Comparison of ENCODE assay signal across 9 mouse cellular contexts in the genomic region with DNA sequence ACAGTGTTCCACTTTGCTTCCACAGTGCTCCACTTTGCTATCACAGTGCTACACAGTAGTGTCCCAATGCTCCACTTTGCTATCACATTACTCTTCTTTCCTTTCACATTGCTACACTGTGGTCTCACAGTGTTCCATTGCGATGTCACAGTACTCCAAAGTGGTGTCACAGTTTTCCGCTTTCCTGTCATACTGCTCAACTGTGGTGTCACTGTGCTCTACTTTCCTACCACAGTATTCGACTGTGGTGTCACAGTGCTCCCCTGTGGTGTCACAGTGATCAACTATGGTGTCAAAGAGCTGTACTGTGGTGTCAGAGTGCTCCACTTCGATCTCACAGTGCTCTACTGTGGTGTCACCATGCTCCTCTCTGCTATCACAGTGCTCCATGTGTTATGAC.
DNase-seq lines count a peak whose midpoint lies in the region; ATAC-seq and TF ChIP-seq lines count a peak whose summit lies in the region.
"Had no signal": no experiment of that assay in that cellular context is flagged by ENCODE, and none has a peak within 500 bp of the region (broad histone marks: within the 10 kb centered on the region; RNA-seq: fewer than 3 reads in every experiment).

No protein-coding gene starts in this region.

- TF ChIP-seq EP300 in MEL (IDR thresholded peaks at IDR 0.05; ENCODE audit: low read depth in 1 of 2, low read length in 2 of 2), result no peak
- no peak for TF ChIP-seq EP300 in liver, postnatal 0 days (IDR thresholded peaks at IDR 0.05; ENCODE audit: low read depth)

- no peaks in the 10 kb centered on the region for H3K4me1 ChIP-seq in liver, adult 2 months (ENCODE audit: control insufficient read depth, insufficient read depth, low read length)
- H3K4me1 ChIP-seq in liver, embryonic 12.5 days, result no peaks in the 10 kb centered on the region
- no peaks in the 10 kb centered on the region for H3K4me1 ChIP-seq in MEL (ENCODE audit: control insufficient read depth in 1 of 2, insufficient read depth in 2 of 2, low read length in 2 of 2)
- no peaks in the 10 kb centered on the region for H3K4me1 ChIP-seq in forebrain, embryonic 11.5 days (replicated peaks; ENCODE audit: control insufficient read depth, insufficient read depth, low read length)
- H3K4me1 ChIP-seq in liver, postnatal 0 days (ENCODE audit: insufficient read depth), result no peaks in the 10 kb centered on the region

- H3K27ac ChIP-seq in liver, adult 2 months (replicated peaks; ENCODE audit: insufficient read depth, low read depth, low read length), result no peak overlapping the region
- H3K27ac ChIP-seq in liver, embryonic 12.5 days, result no peak overlapping the region
- no peak overlapping the region for H3K27ac ChIP-seq in MEL (ENCODE audit: control insufficient read depth, low read depth, low read length)
- no peak overlapping the region for H3K27ac ChIP-seq in forebrain, embryonic 11.5 days (ENCODE audit: low read depth, low read length)
- no peak overlapping the region for H3K27ac ChIP-seq in liver, postnatal 0 days (ENCODE audit: low read depth)

- no peak for ATAC-seq in liver, embryonic 12.5 days
- no peak for ATAC-seq in forebrain, embryonic 11.5 days (replicated peaks; ENCODE audit: low FRiP score)
- peak; percentile 26; the same call in 1 of the 2 replicates for ATAC-seq in liver, postnatal 0 days
- ATAC-seq: midbrain, embryonic 16.5 days had no signal

- no peak overlapping the region for H3K9ac ChIP-seq in liver, adult 2 months (ENCODE audit: low read depth, low read length)
- no peak overlapping the region for H3K9ac ChIP-seq in liver, embryonic 12.5 days
- no peak overlapping the region for H3K9ac ChIP-seq in MEL (ENCODE audit: control insufficient read depth, low read depth, low read length, poor library complexity, severe bottlenecking)
- H3K9ac ChIP-seq in forebrain, embryonic 11.5 days (ENCODE audit: low read length), result no peak overlapping the region
- H3K9ac ChIP-seq in liver, postnatal 0 days (replicated peaks), result no peak overlapping the region

- TF ChIP-seq RAD21 in MEL (IDR thresholded peaks at IDR 0.05; ENCODE audit: low read depth, low read length), result peak; percentile 35

- no peak overlapping the region for H3K4me3 ChIP-seq in liver, adult 2 months (ENCODE audit: insufficient read depth, low read depth, low read length)
- no peak overlapping the region for H3K4me3 ChIP-seq in liver, embryonic 12.5 days
- no peak overlapping the region for H3K4me3 ChIP-seq in MEL (ENCODE audit: control insufficient read depth in 1 of 2, insufficient read depth in 1 of 2, low read depth in 2 of 2, low read length in 2 of 2)
- H3K4me3 ChIP-seq in forebrain, embryonic 11.5 days (ENCODE audit: low read depth, low read length), result no peak overlapping the region
- H3K4me3 ChIP-seq in liver, postnatal 0 days (ENCODE audit: low read depth, low read length), result no peak overlapping the region

- no peaks in the 10 kb centered on the region for H3K79me2 ChIP-seq in liver, adult 2 months (ENCODE audit: control insufficient read depth, insufficient read depth, low read length)
- no peaks in the 10 kb centered on the region for H3K79me2 ChIP-seq in MEL (ENCODE audit: control insufficient read depth, insufficient read depth, low read length, poor library complexity)

- no peaks in the 10 kb centered on the region for H3K9me3 ChIP-seq in liver, embryonic 12.5 days (replicated peaks)
- no peaks in the 10 kb centered on the region for H3K9me3 ChIP-seq in MEL (replicated peaks; ENCODE audit: insufficient read depth, low read length)
- H3K9me3 ChIP-seq in forebrain, embryonic 11.5 days (ENCODE audit: control insufficient read depth, low read length), result no peaks in the 10 kb centered on the region
- no peaks in the 10 kb centered on the region for H3K9me3 ChIP-seq in liver, postnatal 0 days (ENCODE audit: low read length)

- no peak for TF ChIP-seq POLR2A in liver, adult 2 months (IDR thresholded peaks at IDR 0.05; ENCODE audit: extremely low read depth, insufficient read depth, low read length)
- TF ChIP-seq POLR2A in MEL (IDR thresholded peaks at IDR 0.05; ENCODE audit: control insufficient read depth in 1 of 2, insufficient read depth in 1 of 2, low read depth in 1 of 2, low read length in 2 of 2, poor library complexity in 1 of 2), result no peak

- H3K36me3 ChIP-seq in liver, adult 2 months (ENCODE audit: control insufficient read depth, insufficient read depth, low read length), result no peaks in the 10 kb centered on the region
- H3K36me3 ChIP-seq in liver, embryonic 12.5 days, result no peaks in the 10 kb centered on the region
- no peaks in the 10 kb centered on the region for H3K36me3 ChIP-seq in MEL (ENCODE audit: control insufficient read depth in 1 of 2, insufficient read depth in 2 of 2, low read length in 2 of 2)
- no peaks in the 10 kb centered on the region for H3K36me3 ChIP-seq in forebrain, embryonic 11.5 days (ENCODE audit: control insufficient read depth, insufficient read depth, low read length)
- no peaks in the 10 kb centered on the region for H3K36me3 ChIP-seq in liver, postnatal 0 days (replicated peaks; ENCODE audit: insufficient read depth, low read length)

- DNase-seq in liver, adult 2 months (ENCODE audit: extremely low read depth, low read depth, low spot score), result no peak
- DNase-seq in MEL (ENCODE audit: low read depth, low spot score) (no peak), MN1 (ENCODE audit: low spot score) (no peak), adipocyte (ENCODE audit: low spot score) (no peak)
- peak; percentile 17 for DNase-seq in forebrain, embryonic 11.5 days (ENCODE audit: low spot score)
- peak; percentile 18 for DNase-seq in liver, postnatal 0 days
- no peak for DNase-seq in yolk sac, embryonic 10.5 days (ENCODE audit: low spot score)

- 65% methylated on average over 4 of the region's 4 CpGs for WGBS in liver, adult 2 months
- WGBS in liver, embryonic 12.5 days (ENCODE audit: insufficient replicate concordance), result 57% methylated on average over 4 of the region's 4 CpGs
- WGBS in forebrain, embryonic 11.5 days, result 81% methylated on average over 4 of the region's 4 CpGs
- WGBS in liver, postnatal 0 days (ENCODE audit: insufficient replicate concordance), result 70% methylated on average over 4 of the region's 4 CpGs

- no peaks in the 10 kb centered on the region for H3K27me3 ChIP-seq in liver, adult 2 months (ENCODE audit: control insufficient read depth, insufficient read depth, low read length)
- 0 out of 2 replicates have a peak, but pooled peaks cover 3% of the 10 kb centered on the region for H3K27me3 ChIP-seq in liver, embryonic 12.5 days (replicated peaks)
- H3K27me3 ChIP-seq in MEL (ENCODE audit: control insufficient read depth in 1 of 2, insufficient read depth in 2 of 2, low read length in 2 of 2), result no peaks in the 10 kb centered on the region
- H3K27me3 ChIP-seq in forebrain, embryonic 11.5 days (ENCODE audit: control insufficient read depth, insufficient read depth, low read length), result no peaks in the 10 kb centered on the region
- H3K27me3 ChIP-seq in liver, postnatal 0 days (ENCODE audit: insufficient read depth, low read length), result no peaks in the 10 kb centered on the region

- 0 out of 2 replicates have a peak, but pooled peaks have one; percentile 18 for TF ChIP-seq CTCF in liver, adult 2 months (IDR thresholded peaks at IDR 0.05; ENCODE audit: low read depth, low read length)
- TF ChIP-seq CTCF in MEL (IDR thresholded peaks at IDR 0.05 in 2 of 3, conservative IDR thresholded peaks at IDR 0.05 in 1 of 3; ENCODE audit: control insufficient read depth in 1 of 3, insufficient read depth in 1 of 3, low read depth in 2 of 3, low read length in 3 of 3, poor library complexity in 1 of 3, severe bottlenecking in 1 of 3), result peak in 1 of 3 experiments; percentile 32; a peak in 2 of 6 replicates
- TF ChIP-seq CTCF in liver, postnatal 0 days (IDR thresholded peaks at IDR 0.05; ENCODE audit: low read depth), result peak; percentile 54

- H3K4me2 ChIP-seq in liver, embryonic 12.5 days, result no peak overlapping the region
- no peak overlapping the region for H3K4me2 ChIP-seq in forebrain, embryonic 11.5 days (ENCODE audit: low read depth, low read length, severe bottlenecking)
- no peak overlapping the region for H3K4me2 ChIP-seq in liver, postnatal 0 days (ENCODE audit: low read depth, low read length)

TF ChIP-seq in MEL, 35 proteins besides CTCF, POLR2A, EP300 and RAD21:
- TF ChIP-seq ZC3H11A (IDR thresholded peaks at IDR 0.05; ENCODE audit: low read depth, low read length), result peak; percentile 30; the same call in 1 of the 2 replicates
- TF ChIP-seq SMC3 (IDR thresholded peaks at IDR 0.05; ENCODE audit: low read depth, low read length), result peak; percentile 47
- no peak for TF ChIP-seq TAL1 (IDR thresholded peaks at IDR 0.05; ENCODE audit: low read length)
- no peak for TF ChIP-seq MXI1 (IDR thresholded peaks at IDR 0.05; ENCODE audit: low read depth, low read length)
- TF ChIP-seq MYB (IDR thresholded peaks at IDR 0.05; ENCODE audit: low read depth, low read length), result no peak
- no peak for TF ChIP-seq RCOR1 (IDR thresholded peaks at IDR 0.05; ENCODE audit: low read depth, low read length)

Comparison
In these comparisons a context has a peak if more than half of its experiments do, and no peak if none do; other contexts are left out.
1. DNase-seq: peak in forebrain, embryonic 11.5 days (single experiment) and liver, postnatal 0 days (single experiment); none in liver, adult 2 months (single experiment), MEL (single experiment), MN1 (single experiment), adipocyte (single experiment) and yolk sac, embryonic 10.5 days (single experiment).